Mouse (Mus musculus): ENCODE results near the gene Tk1. TPM values are rescaled to one million over a fixed set of nuclear protein-coding genes. Genes with fewer than 3 reads are reported as not detected.
A peak's percentile ranks its signal among the peaks of the same experiment; 100 is the strongest.

Gene Tk1
- 9.8 and 12.9 TPM in 2 replicates for polyA plus RNA-seq (2015; fragmentation: Nextera tagmentation; extraction: Ambion mirVana)

DNA sequence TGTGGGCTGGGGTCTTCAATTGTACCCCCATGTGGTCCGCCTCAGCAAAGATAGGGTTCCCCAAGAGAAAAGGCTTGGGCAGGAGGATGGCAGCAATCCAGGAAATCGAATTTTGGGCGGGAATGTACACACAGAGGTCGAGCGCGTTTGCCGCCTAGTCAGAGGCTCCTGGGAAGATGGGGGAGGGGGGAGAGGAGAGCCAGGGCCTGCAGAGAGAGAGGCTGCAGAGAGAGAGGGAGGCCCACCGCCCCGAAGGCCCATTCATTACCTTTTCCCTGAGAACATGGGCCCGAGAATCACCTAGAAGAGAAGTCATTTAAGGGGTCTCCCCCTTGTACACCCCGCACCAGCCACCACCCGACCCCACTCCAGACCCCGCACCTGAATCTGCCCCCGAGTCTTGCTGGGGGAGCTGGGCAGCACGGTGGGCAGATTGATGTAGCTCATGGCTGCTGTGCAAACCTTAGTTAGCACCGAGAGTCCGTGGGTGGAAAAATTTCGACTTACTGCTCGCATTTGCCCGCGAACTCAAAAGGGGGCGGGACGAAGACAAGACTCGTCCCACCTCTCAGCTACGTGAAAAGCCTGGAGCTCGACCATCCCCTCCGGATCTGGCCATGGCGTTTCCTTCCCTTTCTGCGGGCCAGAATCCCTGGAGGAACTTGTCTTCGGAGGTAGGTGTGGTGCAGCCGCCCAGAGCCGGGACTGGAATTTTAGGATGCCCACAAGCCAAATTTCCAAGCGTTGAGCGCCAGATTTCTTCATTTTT lies at the start of gene Tk1, which contains the start of gene Afmid:
Gene Tk1 (minus strand): TSS at position 760 of the 769 bp plus-strand sequence.
Gene Afmid (plus strand): TSS at position 592 of the 769 bp plus-strand sequence.
- ATAC-seq, result peak; percentile 40; the same call in 1 of the 2 replicates
- peak within 1 kb of the TSS; percentile 39 for H3K4me3 ChIP-seq (ENCODE audit: low read depth, low read length)
- H3K9me3 ChIP-seq (replicated peaks; ENCODE audit: control insufficient read depth, low read length, poor library complexity, severe bottlenecking), result no peaks in the 10 kb centered on the region
- H3K9ac ChIP-seq (ENCODE audit: low read depth, low read length), result peak within 1 kb of the TSS; percentile 62
- no peaks in the 10 kb centered on the region for H3K36me3 ChIP-seq (ENCODE audit: control insufficient read depth, insufficient read depth, low read length)
- WGBS, result under 1% methylated on average over 34 of the region's 34 CpGs
- no peaks in the 10 kb centered on the region for H3K27me3 ChIP-seq (ENCODE audit: control insufficient read depth, insufficient read depth, low read depth, low read length)
- peaks cover 19% of the 10 kb centered on the region for H3K4me1 ChIP-seq (ENCODE audit: control insufficient read depth, insufficient read depth, low read length)
- peak within 1 kb of the TSS; percentile 38; the same call in 1 of the 2 replicates for H3K27ac ChIP-seq (ENCODE audit: low read length)
- peak within 1 kb of the TSS; percentile 79 for H3K4me2 ChIP-seq (ENCODE audit: low read length)

DNA sequence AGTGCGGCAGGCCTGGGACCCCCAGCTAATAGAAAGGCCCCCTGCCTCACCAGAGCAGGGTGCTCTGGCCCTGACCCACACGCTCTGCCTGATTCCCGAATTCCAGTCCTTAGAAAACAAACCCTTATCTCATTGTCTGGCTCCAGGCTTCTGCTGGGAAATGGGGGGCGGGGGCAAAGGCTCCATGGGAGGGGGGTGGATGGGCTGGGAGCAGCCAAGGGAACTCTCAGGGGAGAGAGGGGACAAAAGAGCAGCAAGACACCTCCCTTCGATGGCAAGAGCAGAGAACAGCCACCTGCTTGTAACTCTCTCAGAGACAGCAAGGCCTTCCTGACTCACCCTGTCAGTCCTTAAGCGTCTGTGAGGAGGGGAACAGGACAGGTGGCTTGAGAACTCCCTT lies 49.8 kb upstream of the Tk1 start:
- no peak overlapping the region for H3K4me3 ChIP-seq (ENCODE audit: low read depth, low read length)
- 20% methylated on average over 6 of the region's 6 CpGs for WGBS
- H3K36me3 ChIP-seq (ENCODE audit: control insufficient read depth, insufficient read depth, low read length), result no peaks in the 10 kb centered on the region
- H3K27me3 ChIP-seq (ENCODE audit: control insufficient read depth, insufficient read depth, low read depth, low read length), result no peaks in the 10 kb centered on the region
- H3K4me2 ChIP-seq (ENCODE audit: low read length), result no peak overlapping the region
- H3K4me1 ChIP-seq (ENCODE audit: control insufficient read depth, insufficient read depth, low read length), result peaks cover 18% of the 10 kb centered on the region
- ATAC-seq, result no peak
- no peak overlapping the region for H3K9ac ChIP-seq (ENCODE audit: low read depth, low read length)
- no peak overlapping the region for H3K27ac ChIP-seq (ENCODE audit: low read length)
- H3K9me3 ChIP-seq (replicated peaks; ENCODE audit: control insufficient read depth, low read length, poor library complexity, severe bottlenecking), result no peaks in the 10 kb centered on the region

DNA sequence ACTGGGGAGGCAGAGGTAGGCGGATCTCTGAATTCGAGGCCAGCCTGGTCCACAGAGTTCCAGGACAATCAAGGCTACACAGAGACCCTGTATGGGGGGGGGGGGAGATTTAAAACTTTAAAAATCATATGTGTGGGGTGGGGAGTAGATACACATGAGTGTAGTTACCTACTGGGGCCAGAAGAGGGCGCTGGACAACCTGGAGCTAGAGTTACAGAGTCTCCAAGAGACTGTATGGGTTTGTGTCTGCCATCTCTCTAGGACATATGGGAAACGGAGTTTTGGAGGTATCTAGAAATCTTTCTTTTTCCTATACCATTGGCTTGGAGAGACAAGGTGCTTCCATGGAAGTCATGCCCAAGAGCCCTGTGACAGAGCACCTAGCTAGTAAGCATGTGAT lies 48.5 kb upstream of the Tk1 start:
- Histone ChIP-seq H3K4me2 (ENCODE audit: low read length) (no peak overlapping the region), H3K36me3 (ENCODE audit: control insufficient read depth, insufficient read depth, low read length) (no peaks in the 10 kb centered on the region), H3K9ac (ENCODE audit: low read depth, low read length) (no peak overlapping the region), H3K27ac (ENCODE audit: low read length) (no peak overlapping the region), H3K27me3 (ENCODE audit: control insufficient read depth, insufficient read depth, low read depth, low read length) (no peaks in the 10 kb centered on the region), H3K4me3 (ENCODE audit: low read depth, low read length) (no peak overlapping the region), H3K9me3 (replicated peaks; ENCODE audit: control insufficient read depth, low read length, poor library complexity, severe bottlenecking) (no peaks in the 10 kb centered on the region), H3K4me1 (ENCODE audit: control insufficient read depth, insufficient read depth, low read length) (peaks cover 20% of the 10 kb centered on the region)
- no peak for ATAC-seq
- WGBS, result 56% methylated on average over 4 of the region's 4 CpGs

DNA sequence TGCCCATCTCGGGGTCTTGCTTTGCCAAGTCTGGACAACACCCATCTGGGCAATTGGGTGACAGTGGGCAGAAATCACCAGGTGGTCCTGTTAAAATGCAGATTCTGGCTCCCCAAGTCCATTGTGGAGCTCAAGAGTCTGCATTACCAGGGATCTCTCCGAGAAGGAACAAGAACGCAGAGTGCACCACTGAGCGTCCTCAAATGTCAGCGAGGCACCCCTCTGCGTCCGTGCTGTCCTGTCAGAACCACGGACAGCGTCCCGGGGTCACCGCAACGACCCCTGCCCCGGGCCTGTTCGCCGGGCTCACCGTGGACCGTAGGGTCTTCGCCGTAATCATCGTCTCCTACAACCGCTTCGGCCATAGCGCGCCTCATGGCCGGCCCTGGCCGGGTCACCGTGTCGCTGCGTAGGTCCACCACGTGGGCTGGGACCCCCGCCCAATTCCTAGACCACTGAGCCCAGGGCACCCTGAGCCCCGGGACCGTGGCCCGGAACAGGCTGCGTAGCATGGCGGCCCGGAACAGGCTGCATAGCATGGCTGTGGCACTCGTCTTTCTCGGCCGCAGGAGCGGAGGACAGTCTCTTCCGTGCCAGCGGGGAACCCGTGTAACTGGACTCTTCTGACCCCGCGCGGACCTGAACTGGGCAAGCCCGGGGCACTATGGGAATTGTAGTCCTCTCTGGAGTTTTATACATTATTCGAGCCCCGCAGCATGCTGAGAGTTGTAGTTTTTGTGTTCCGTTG lies 47.1 kb upstream of the Tk1 start, which contains the start of gene Tha1:
Gene Tha1 (minus strand): TSS at position 621 of the 748 bp plus-strand sequence.
- peak; percentile 70 for ATAC-seq
- Histone ChIP-seq H3K4me2 (ENCODE audit: low read length) (peak within 1 kb of the TSS; percentile 77), H3K9ac (ENCODE audit: low read depth, low read length) (peak within 1 kb of the TSS; percentile 79), H3K27ac (ENCODE audit: low read length) (no peak within 1 kb of the TSS), H3K4me1 (ENCODE audit: control insufficient read depth, insufficient read depth, low read length) (peaks cover 9% of the 10 kb centered on the region), H3K36me3 (ENCODE audit: control insufficient read depth, insufficient read depth, low read length) (no peaks in the 10 kb centered on the region), H3K9me3 (replicated peaks; ENCODE audit: control insufficient read depth, low read length, poor library complexity, severe bottlenecking) (no peaks in the 10 kb centered on the region), H3K4me3 (ENCODE audit: low read depth, low read length) (peak within 1 kb of the TSS; percentile 71), H3K27me3 (ENCODE audit: control insufficient read depth, insufficient read depth, low read depth, low read length) (no peaks in the 10 kb centered on the region)
- WGBS, result under 1% methylated on average over 51 of the region's 51 CpGs

DNA sequence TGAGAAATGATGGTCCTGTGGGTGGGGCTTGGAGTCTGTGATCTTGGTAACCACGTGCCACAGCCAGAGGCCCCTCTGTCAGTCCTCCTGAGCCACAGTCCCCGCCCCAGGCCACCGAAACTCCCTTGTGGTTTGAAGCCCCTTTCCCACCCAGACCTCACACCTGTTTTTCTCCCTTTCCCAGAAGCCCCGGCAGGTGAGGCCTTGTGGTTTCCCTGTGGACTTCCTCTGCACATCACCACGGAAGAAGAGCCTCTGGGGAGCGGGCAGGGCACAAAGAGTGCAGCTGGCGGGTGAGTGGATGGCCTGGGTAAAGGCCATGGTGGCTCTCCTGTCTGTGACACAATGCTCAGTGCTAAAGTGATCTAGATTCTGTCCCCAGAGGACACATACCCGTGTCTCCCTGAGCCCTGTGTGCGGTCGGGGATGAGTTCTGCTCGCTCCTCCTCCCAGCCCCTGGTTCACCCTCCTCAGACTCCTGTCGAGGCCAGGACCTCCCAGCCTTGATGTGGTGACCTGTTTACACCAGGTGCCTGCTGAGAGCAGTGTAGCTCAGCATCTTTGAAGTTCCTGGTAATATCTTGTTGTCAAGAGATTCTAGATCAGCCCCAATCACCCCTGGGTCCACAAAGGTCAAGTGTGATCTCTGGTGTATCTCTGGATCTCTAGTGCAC lies 46.2 kb upstream of the Tk1 start:
- Histone ChIP-seq H3K4me2 (ENCODE audit: low read length) (peak overlapping the region; percentile 77), H3K9me3 (replicated peaks; ENCODE audit: control insufficient read depth, low read length, poor library complexity, severe bottlenecking) (no peaks in the 10 kb centered on the region), H3K27ac (ENCODE audit: low read length) (no peak overlapping the region), H3K4me1 (ENCODE audit: control insufficient read depth, insufficient read depth, low read length) (peaks cover 7% of the 10 kb centered on the region), H3K27me3 (ENCODE audit: control insufficient read depth, insufficient read depth, low read depth, low read length) (no peaks in the 10 kb centered on the region), H3K9ac (ENCODE audit: low read depth, low read length) (0 out of 2 replicates have a peak overlapping the region, but pooled peaks have one; percentile 25), H3K4me3 (ENCODE audit: low read depth, low read length) (peak overlapping the region; percentile 71; the same call in 1 of the 2 replicates), H3K36me3 (ENCODE audit: control insufficient read depth, insufficient read depth, low read length) (no peaks in the 10 kb centered on the region)
- whole genome bisulfite sequencing, result 64% methylated on average over 12 of the region's 12 CpGs
- ATAC-seq, result no peak

DNA sequence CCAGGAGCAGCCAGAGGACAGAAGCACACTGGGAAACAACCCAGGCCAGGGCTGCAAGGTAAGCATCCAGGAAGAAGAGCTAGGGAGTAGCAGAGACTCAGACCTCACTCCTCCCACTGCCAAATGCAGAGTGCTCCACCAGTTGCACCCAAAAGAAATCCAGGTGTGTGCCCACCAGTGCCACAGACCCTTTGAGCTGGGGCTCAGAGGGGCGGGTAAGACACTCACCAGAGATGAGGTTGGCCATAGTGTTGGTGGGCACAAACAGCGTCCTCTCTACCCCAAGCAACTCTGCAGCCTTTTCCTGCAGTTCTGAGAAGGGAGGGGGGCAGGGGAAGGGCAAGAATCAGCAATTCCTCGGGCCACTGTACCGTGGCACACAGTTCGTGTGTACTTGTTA lies 45.5 kb upstream of the Tk1 start:
- Histone ChIP-seq H3K4me2 (ENCODE audit: low read length) (no peak overlapping the region), H3K4me1 (ENCODE audit: control insufficient read depth, insufficient read depth, low read length) (peaks cover 7% of the 10 kb centered on the region), H3K4me3 (ENCODE audit: low read depth, low read length) (no peak overlapping the region), H3K27me3 (ENCODE audit: control insufficient read depth, insufficient read depth, low read depth, low read length) (no peaks in the 10 kb centered on the region), H3K36me3 (ENCODE audit: control insufficient read depth, insufficient read depth, low read length) (no peaks in the 10 kb centered on the region), H3K9me3 (replicated peaks; ENCODE audit: control insufficient read depth, low read length, poor library complexity, severe bottlenecking) (no peaks in the 10 kb centered on the region), H3K9ac (ENCODE audit: low read depth, low read length) (peak overlapping the region; percentile 36), H3K27ac (ENCODE audit: low read length) (no peak overlapping the region)
- no peak for ATAC-seq
- 67% methylated on average over 5 of the region's 5 CpGs for WGBS

DNA sequence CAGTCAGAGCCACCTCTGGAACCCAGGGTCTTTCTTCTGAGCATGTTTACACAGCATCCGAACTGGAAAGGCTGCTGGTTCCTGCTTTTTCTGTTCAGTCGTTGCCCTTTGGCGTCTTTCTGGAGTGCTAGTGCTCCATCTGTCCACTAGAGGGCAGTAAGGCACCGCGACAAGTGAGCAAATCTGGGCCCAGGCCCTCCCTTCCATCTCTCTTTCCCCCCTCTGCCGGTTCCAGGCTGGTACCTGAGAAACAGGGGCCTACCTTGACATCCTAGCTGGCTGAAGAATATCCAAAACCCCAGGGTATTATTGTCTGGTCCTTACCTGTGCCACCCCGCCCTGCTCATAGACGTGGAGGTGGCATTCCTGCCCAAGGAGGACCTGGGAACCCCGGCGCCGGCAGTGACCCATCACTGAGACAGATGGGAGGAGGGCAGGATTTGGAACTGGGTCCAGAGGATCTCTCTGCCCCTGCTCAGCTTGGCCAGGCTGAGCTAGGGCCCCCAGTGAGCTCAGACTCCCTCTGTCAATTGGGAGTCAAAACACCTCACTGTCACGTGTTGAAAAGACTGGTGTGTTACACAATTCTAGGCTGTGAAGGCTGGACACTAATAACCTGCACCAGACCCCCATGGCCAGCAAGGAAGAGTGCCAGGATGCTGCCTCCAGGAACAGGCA lies 44.9 kb upstream of the Tk1 start:
- Histone ChIP-seq H3K9me3 (replicated peaks; ENCODE audit: control insufficient read depth, low read length, poor library complexity, severe bottlenecking) (no peaks in the 10 kb centered on the region), H3K27ac (ENCODE audit: low read length) (no peak overlapping the region), H3K9ac (ENCODE audit: low read depth, low read length) (peak overlapping the region; percentile 58; the same call in 1 of the 2 replicates), H3K4me1 (ENCODE audit: control insufficient read depth, insufficient read depth, low read length) (peaks cover 7% of the 10 kb centered on the region), H3K36me3 (ENCODE audit: control insufficient read depth, insufficient read depth, low read length) (no peaks in the 10 kb centered on the region), H3K27me3 (ENCODE audit: control insufficient read depth, insufficient read depth, low read depth, low read length) (no peaks in the 10 kb centered on the region), H3K4me3 (ENCODE audit: low read depth, low read length) (no peak overlapping the region), H3K4me2 (ENCODE audit: low read length) (0 out of 2 replicates have a peak overlapping the region, but pooled peaks have one; percentile 7)
- ATAC-seq, result peak; percentile 15; the same call in 1 of the 2 replicates
- WGBS, result 36% methylated on average over 12 of the region's 12 CpGs

DNA sequence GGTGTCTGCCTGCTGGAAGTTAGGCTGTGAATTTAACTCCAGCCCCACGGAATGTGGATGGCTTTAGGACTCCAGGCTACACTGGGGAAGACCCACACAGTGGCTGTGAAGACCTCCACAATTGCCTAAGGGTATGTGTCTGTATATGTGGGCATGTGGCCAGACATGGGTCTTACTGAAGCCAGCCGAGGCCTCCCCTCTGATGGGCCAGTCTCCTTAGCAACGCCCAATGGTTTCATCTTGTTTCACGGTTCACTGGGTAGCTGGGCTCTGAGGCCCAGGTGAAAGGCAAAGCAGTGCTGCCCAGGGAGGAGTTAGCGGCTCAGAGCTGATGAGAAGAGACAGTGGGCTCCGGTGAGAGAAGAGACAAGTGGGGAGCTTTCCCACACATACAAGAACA lies 40.1 kb upstream of the Tk1 start:
- Histone ChIP-seq H3K9ac (ENCODE audit: low read depth, low read length) (no peak overlapping the region), H3K27me3 (ENCODE audit: control insufficient read depth, insufficient read depth, low read depth, low read length) (0 out of 2 replicates have a peak, but pooled peaks cover 3% of the 10 kb centered on the region), H3K9me3 (replicated peaks; ENCODE audit: control insufficient read depth, low read length, poor library complexity, severe bottlenecking) (no peaks in the 10 kb centered on the region), H3K36me3 (ENCODE audit: control insufficient read depth, insufficient read depth, low read length) (no peaks in the 10 kb centered on the region), H3K4me2 (ENCODE audit: low read length) (no peak overlapping the region), H3K27ac (ENCODE audit: low read length) (no peak overlapping the region), H3K4me1 (ENCODE audit: control insufficient read depth, insufficient read depth, low read length) (peaks cover 2% of the 10 kb centered on the region; the same call in 1 of the 2 replicates), H3K4me3 (ENCODE audit: low read depth, low read length) (no peak overlapping the region)
- ATAC-seq, result no peak
- 5% methylated on average over 6 of the region's 6 CpGs for WGBS

Measured in midbrain, embryonic 16.5 days (tissue).